Mouse (Mus musculus) stomach, postnatal 0 days (tissue): ENCODE results near the gene Npdc1. TPM values are rescaled to one million over a fixed set of nuclear protein-coding genes. Genes with fewer than 3 reads are reported as not detected.

Source experiments
- ATAC-seq: fragments of 200-750 bp; cut with Nextera tagmentation; 2 replicates; pipeline ENCODE4 v1.8.0; 2017; ENCODE audit not compliant: low FRiP score, low TSS enrichment
- DNase-seq: peaks from one replicate; pipeline ENCODE4 v3.0.0-alpha.2; 2016; ENCODE audit warnings: low spot score
- H3K27ac ChIP-seq: fragments of 300-500 bp; sonication (generic); replicated peaks from 2 replicates; pipeline ENCODE4 v1.5.1; 2014; ENCODE audit warnings: mild to moderate bottlenecking, control low read depth
- H3K27me3 ChIP-seq: fragments of 300-500 bp; sonication (generic); 2 replicates; pipeline ENCODE4 v1.6.1; 2014; ENCODE audit warnings: low read length; ENCODE audit not compliant: control insufficient read depth, insufficient read depth
- H3K36me3 ChIP-seq: fragments of 300-500 bp; sonication (generic); 2 replicates; pipeline ENCODE4 v1.6.1; 2014; ENCODE audit warnings: low read length, mixed read lengths; ENCODE audit not compliant: control insufficient read depth, insufficient read depth
- H3K4me1 ChIP-seq: fragments of 300-500 bp; sonication (generic); replicated peaks from 2 replicates; pipeline ENCODE4 v1.6.1; 2014; ENCODE audit warnings: antibody characterized with exemption; ENCODE audit not compliant: control insufficient read depth, insufficient read depth
- H3K4me2 ChIP-seq: fragments of 300-500 bp; sonication (generic); replicated peaks from 2 replicates; pipeline ENCODE4 v1.6.1; 2014; ENCODE audit warnings: low read depth, mild to moderate bottlenecking, control low read depth, moderate library complexity
- H3K4me3 ChIP-seq: fragments of 300-500 bp; sonication (generic); 2 replicates; pipeline ENCODE4 v1.5.1; 2014; ENCODE audit warnings: low read depth, low read length, control low read depth
- H3K9ac ChIP-seq: fragments of 300-500 bp; sonication (generic); 2 replicates; pipeline ENCODE4 v1.6.1; 2014; ENCODE audit warnings: mild to moderate bottlenecking, low read length, control low read depth, mixed read lengths
- H3K9me3 ChIP-seq: fragments of 300-500 bp; sonication (generic); 2 replicates; pipeline ENCODE4 v1.6.1; 2016; ENCODE audit warnings: low read length; ENCODE audit not compliant: control insufficient read depth
- CTCF ChIP-seq: IDR thresholded peaks from 2 replicates; pipeline ENCODE4 v1.5.1; 2016; ENCODE audit warnings: antibody characterized with exemption, low read depth, mild to moderate bottlenecking, moderate library complexity
- EP300 ChIP-seq: optimal IDR thresholded peaks from 2 replicates; pipeline ENCODE3; 2016; ENCODE audit warnings: antibody characterized with exemption
- WGBS: fragments of 180-500 bp; shearing (Covaris S2); extraction: QIAGEN DNeasy Blood & Tissue Kit; methylation state at CpG from one replicate; pipeline ENCODE4 v1.1.7; 2014; 5-methylcytosine and 5-hydroxymethylcytosine counted together
- polyA plus RNA-seq: library from polyadenylated mRNA; unstranded; fragments of >200 nt; fragmentation: Nextera tagmentation; extraction: Ambion mirVana; gene quantifications from 2 replicates; pipeline ENCODE4 v1.2.1, GENCODE M21; 2015

Gene Npdc1
- polyA plus RNA-seq = 52.8 and 53.0 TPM in 2 replicates

GRCm38 (mm10) chr2:25399051-25399450, at the start of gene Npdc1:
Gene Npdc1, plus strand, starts transcription at chr2:25399351.
- no peak within 1 kb of the TSS for H3K4me2 ChIP-seq
- TF ChIP-seq CTCF (no peak), EP300 (no peak)
- no peaks in the 10 kb centered on the region for H3K27me3 ChIP-seq

GRCm38 (mm10) chr2:25349499-25349898, 49.7 kb upstream of the Npdc1 start:
- peaks cover 55% of the 10 kb centered on the region for H3K36me3 ChIP-seq
- 94% methylated on average over 4 of the region's 4 CpGs for WGBS
- H3K4me1 ChIP-seq = no peaks in the 10 kb centered on the region
- no peak overlapping the region for H3K9ac ChIP-seq
- no peak overlapping the region for H3K4me3 ChIP-seq
- ATAC-seq = no peak
- DNase-seq = no peak
- TF ChIP-seq CTCF (no peak), EP300 (no peak)
- H3K27me3 ChIP-seq = no peaks in the 10 kb centered on the region
- H3K4me2 ChIP-seq = no peak overlapping the region
- H3K27ac ChIP-seq = no peak overlapping the region
- no peaks in the 10 kb centered on the region for H3K9me3 ChIP-seq

More at GRCm38 (mm10) chr2:25399051-25399450, at the start of gene Npdc1:
- Histone ChIP-seq H3K9me3 (no peaks in the 10 kb centered on the region), H3K9ac (no peak within 1 kb of the TSS), H3K36me3 (no peaks in the 10 kb centered on the region), H3K27ac (no peak within 1 kb of the TSS), H3K4me3 (no peak within 1 kb of the TSS), H3K4me1 (peaks cover 10% of the 10 kb centered on the region)
- DNase-seq (no peak), ATAC-seq (no peak)
- WGBS = 72% methylated on average over 8 of the region's 8 CpGs

- TF ChIP-seq CTCF (no peak), EP300 (no peak)
- Histone ChIP-seq H3K4me1 (peaks cover 3% of the 10 kb centered on the region), H3K4me2 (no peak overlapping the region), H3K4me3 (no peak overlapping the region), H3K27me3 (no peaks in the 10 kb centered on the region), H3K36me3 (peaks cover 47% of the 10 kb centered on the region), H3K27ac (no peak overlapping the region), H3K9ac (no peak overlapping the region), H3K9me3 (no peaks in the 10 kb centered on the region)
- WGBS = 98% methylated on average over 3 of the region's 3 CpGs
- ATAC-seq (no peak), DNase-seq (no peak)
Measured at GRCm38 (mm10) chr2:25350701-25351100, 48.5 kb upstream of the Npdc1 start.

GRCm38 (mm10) chr2:25354211-25354610, 44.9 kb upstream of the Npdc1 start:
- no peak for ATAC-seq
- H3K27me3 ChIP-seq = no peaks in the 10 kb centered on the region
- H3K27ac ChIP-seq = no peak overlapping the region
- TF ChIP-seq EP300 = no peak
- no peak for TF ChIP-seq CTCF
- H3K4me1 ChIP-seq = peaks cover 5% of the 10 kb centered on the region
- H3K36me3 ChIP-seq = peaks cover 26% of the 10 kb centered on the region
- no peak for DNase-seq
- H3K4me3 ChIP-seq = no peak overlapping the region
- H3K4me2 ChIP-seq = no peak overlapping the region
- no peaks in the 10 kb centered on the region for H3K9me3 ChIP-seq
- no peak overlapping the region for H3K9ac ChIP-seq
- 86% methylated on average over 6 of the region's 6 CpGs for WGBS

- ATAC-seq (peak; percentile 10; the same call in 1 of the 2 replicates), DNase-seq (no peak)
- TF ChIP-seq CTCF (no peak), EP300 (no peak)
- Histone ChIP-seq H3K4me3 (peak overlapping the region; percentile 34), H3K9me3 (no peaks in the 10 kb centered on the region), H3K27me3 (no peaks in the 10 kb centered on the region), H3K4me2 (peak overlapping the region; percentile 73), H3K27ac (no peak overlapping the region), H3K4me1 (peaks cover 5% of the 10 kb centered on the region), H3K36me3 (peaks cover 17% of the 10 kb centered on the region), H3K9ac (peak overlapping the region; percentile 43; the same call in 1 of the 2 replicates)
- WGBS = 37% methylated on average over 18 of the region's 18 CpGs
Measured at GRCm38 (mm10) chr2:25355419-25356066, 43.6 kb upstream of the Npdc1 start.
